Mouse (Mus musculus): ENCODE data around the gene Slc16a1. TPM values are rescaled to one million over a fixed set of nuclear protein-coding genes. Genes with fewer than 3 reads are reported as not detected.
A peak's percentile ranks its signal among the peaks of the same experiment; 100 is the strongest.

Slc16a1 gene
- polyA plus RNA-seq, 1 experiment from 2014 or later, result 35.6 TPM

DNA sequence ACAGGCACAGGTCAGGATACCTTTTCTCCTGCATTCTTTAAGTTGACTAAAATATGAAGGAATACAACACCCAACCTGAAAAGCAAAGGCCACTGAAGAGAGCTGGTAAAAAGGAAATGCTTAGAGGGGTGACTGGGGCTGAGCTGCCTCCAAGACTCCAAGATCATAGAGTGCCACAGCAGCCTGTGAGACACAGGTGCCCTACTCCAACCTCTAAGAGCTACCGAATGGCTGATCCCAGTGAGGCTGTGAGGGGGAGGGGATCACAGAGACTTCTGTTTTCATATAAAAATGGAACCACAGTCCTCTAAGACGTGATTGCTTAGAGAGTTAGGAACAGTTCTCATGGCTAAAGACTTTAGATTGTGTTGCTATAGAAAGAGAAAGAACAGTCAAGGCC lies 23.3 kb upstream of the Slc16a1 start:
- H3K4me1 ChIP-seq, result no peaks in the 10 kb centered on the region
- WGBS, result 73% methylated on average over 2 of the region's 2 CpGs

DNA sequence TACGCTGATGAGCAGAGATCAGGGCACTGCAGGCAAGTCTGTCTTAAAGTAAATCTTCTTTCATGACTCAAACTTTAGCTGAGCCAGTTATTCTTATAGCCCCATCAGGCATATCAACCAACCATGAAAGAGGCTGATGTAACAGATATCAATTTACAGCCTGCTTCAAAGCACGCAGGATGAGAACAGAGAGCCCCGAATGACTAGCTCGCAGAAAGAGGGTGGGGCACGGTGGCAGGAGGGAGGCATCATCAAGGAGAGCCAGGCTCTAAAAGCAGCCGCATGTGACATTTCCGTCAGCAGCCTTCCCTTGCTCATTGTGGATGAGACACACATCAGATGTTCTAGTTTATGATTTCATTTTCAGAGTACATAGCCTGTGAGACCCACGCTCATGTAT lies 22.3 kb upstream of the Slc16a1 start:
- Histone ChIP-seq H3K27ac (no peak overlapping the region), H3K27me3 (replicated peaks) (no peaks in the 10 kb centered on the region), H3K4me2 (no peak overlapping the region), H3K4me1 (no peaks in the 10 kb centered on the region), H3K9me3 (no peaks in the 10 kb centered on the region), H3K36me3 (no peaks in the 10 kb centered on the region), H3K4me3 (replicated peaks) (no peak overlapping the region), H3K9ac (no peak overlapping the region)
- no peak for ATAC-seq (ENCODE audit: insufficient read depth, low FRiP score, low read depth)
- 36% methylated on average over 8 of the region's 8 CpGs for WGBS

More for the DNA sequence above, 23.3 kb upstream of the Slc16a1 start:
- no peaks in the 10 kb centered on the region for H3K36me3 ChIP-seq
- no peak overlapping the region for H3K4me3 ChIP-seq (replicated peaks)
- no peak overlapping the region for H3K9ac ChIP-seq
- no peak overlapping the region for H3K4me2 ChIP-seq
- no peaks in the 10 kb centered on the region for H3K9me3 ChIP-seq
- H3K27me3 ChIP-seq (replicated peaks), result no peaks in the 10 kb centered on the region
- ATAC-seq (ENCODE audit: insufficient read depth, low FRiP score, low read depth), result no peak
- no peak overlapping the region for H3K27ac ChIP-seq

DNA sequence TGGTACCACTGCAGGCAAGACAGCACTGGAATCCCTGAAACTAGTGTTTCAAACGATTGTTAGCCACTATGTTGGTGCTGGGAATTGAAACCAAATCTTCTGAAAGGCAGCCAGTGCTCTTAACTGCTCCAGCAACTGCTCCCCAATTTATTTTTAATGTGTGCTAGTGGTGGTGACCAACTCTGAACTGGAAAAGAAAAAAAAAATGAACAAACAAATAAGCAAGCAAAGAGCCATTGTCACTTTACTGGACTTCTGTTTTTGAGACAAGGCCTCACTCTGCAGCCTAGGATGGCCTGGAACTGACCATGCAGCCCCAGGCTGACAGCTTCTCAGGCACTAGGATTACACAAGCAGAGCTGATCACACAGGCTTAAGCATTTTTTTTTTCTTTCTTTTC lies 16.6 kb upstream of the Slc16a1 start:
- H3K9ac ChIP-seq, result no peak overlapping the region
- no peak overlapping the region for H3K4me2 ChIP-seq
- no peaks in the 10 kb centered on the region for H3K27me3 ChIP-seq (replicated peaks)
- no peak for ATAC-seq (ENCODE audit: insufficient read depth, low FRiP score, low read depth)
- no peaks in the 10 kb centered on the region for H3K9me3 ChIP-seq
- no peak overlapping the region for H3K27ac ChIP-seq
- H3K4me3 ChIP-seq (replicated peaks), result no peak overlapping the region
- H3K4me1 ChIP-seq, result no peaks in the 10 kb centered on the region
- H3K36me3 ChIP-seq, result no peaks in the 10 kb centered on the region
- WGBS, result 53% methylated on average over 1 of the region's 1 CpGs

DNA sequence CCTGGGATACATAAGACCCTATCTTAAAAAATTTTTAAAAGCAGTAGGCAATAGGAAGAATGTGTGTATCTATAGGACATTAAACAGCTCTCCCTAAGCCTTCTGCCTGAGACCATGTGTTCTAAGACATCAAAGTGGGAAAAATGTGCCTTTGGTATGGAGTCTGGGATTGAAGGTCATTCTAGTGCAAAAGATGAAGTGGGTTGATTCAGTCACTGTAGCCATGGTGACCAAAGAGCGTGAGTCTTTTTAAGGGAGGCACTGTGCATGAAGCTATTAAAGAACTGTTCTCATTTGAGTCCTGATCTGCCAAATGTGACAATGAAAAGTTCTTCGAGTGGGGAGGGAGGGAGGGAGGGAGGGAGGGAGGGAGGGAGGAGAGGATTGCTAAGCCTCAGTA lies 8.7 kb upstream of the Slc16a1 start:
- H3K4me1 ChIP-seq, result no peaks in the 10 kb centered on the region
- H3K27ac ChIP-seq, result no peak overlapping the region
- ATAC-seq (ENCODE audit: insufficient read depth, low FRiP score, low read depth), result no peak
- no peaks in the 10 kb centered on the region for H3K27me3 ChIP-seq (replicated peaks)
- no peaks in the 10 kb centered on the region for H3K36me3 ChIP-seq
- no peak overlapping the region for H3K4me3 ChIP-seq (replicated peaks)
- 74% methylated on average over 2 of the region's 2 CpGs for WGBS
- H3K9ac ChIP-seq, result no peak overlapping the region
- H3K4me2 ChIP-seq, result no peak overlapping the region
- no peaks in the 10 kb centered on the region for H3K9me3 ChIP-seq

DNA sequence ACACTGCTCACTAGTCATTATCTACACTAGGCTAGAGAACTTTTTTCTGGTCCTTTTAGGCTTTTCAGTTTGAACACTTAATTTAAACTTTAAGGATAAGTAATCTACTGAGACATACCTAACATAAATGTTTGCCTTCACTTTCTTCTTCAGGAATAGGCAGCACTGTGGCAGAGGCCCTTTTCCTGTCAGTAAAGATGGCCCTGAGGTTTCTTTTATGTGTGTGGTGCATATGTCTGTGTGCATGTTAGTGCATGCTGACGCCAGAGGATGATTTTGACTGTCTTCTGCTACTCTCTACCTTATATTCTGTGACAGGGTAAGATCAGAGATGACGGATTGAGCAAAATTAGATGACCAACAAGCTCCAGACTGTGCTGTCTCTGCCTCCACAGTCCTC lies 7.5 kb upstream of the Slc16a1 start:
- Histone ChIP-seq H3K4me3 (replicated peaks) (no peak overlapping the region), H3K4me2 (no peak overlapping the region), H3K36me3 (no peaks in the 10 kb centered on the region), H3K27me3 (replicated peaks) (no peaks in the 10 kb centered on the region), H3K9ac (no peak overlapping the region), H3K9me3 (no peaks in the 10 kb centered on the region), H3K27ac (no peak overlapping the region), H3K4me1 (no peaks in the 10 kb centered on the region)
- WGBS, result 80% methylated on average over 2 of the region's 2 CpGs
- ATAC-seq (ENCODE audit: insufficient read depth, low FRiP score, low read depth), result no peak

DNA sequence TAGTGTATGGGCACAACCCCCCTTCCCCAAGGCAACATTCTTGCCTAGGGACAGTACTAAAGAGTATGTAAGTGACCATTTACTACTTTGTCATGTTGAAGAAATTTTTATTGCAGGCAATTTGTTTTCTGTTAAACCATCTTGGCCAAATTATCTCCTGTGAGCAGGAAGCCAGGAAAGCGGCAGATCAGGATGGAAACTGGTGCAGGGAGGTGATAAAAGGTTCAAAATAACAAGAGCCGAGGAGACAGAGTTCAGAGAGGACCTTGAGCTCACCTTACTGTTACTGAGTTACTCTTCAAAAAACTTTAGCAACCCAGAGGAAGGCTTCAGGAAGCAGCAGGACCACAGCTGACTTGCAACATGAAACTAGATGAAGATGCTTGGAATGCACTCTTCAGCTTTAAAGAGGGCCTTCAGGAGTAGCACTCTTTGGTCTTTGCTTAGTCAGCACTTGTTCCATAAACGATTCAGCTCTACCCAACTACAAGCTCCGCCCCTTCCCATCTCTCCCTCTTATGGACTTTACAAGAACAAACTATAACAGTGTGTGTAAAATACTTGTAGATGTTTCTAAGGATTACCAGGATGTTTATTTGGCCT lies 5.8 kb upstream of the Slc16a1 start:
- Histone ChIP-seq H3K27me3 (replicated peaks) (no peaks in the 10 kb centered on the region), H3K36me3 (no peaks in the 10 kb centered on the region), H3K9me3 (no peaks in the 10 kb centered on the region), H3K4me3 (replicated peaks) (no peak overlapping the region), H3K4me1 (no peaks in the 10 kb centered on the region), H3K27ac (no peak overlapping the region), H3K4me2 (no peak overlapping the region), H3K9ac (no peak overlapping the region)
- 70% methylated on average over 4 of the region's 4 CpGs for WGBS
- ATAC-seq (ENCODE audit: insufficient read depth, low FRiP score, low read depth), result peak; percentile 63; the same call in 1 of the 2 replicates

DNA sequence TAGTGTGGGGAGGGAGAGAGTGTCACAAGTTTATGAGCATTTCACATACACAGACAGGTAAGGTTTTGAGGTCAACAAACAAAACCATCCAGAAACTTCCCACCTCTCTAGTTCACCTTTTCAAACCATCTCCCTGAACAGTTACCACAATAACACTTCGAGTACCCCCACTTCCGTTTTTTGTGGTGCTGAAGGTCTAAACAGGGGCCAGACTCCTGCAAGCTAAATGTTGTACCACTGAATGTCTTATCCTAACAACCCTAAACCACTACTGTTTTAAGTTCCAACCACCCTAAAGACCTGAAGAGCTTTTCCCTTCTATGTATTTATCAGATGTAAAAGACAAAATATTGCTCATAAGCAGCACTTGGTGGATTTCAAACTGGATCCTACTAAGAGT lies 2.0 kb upstream of the Slc16a1 start:
- no peak for ATAC-seq (ENCODE audit: insufficient read depth, low FRiP score, low read depth)
- 81% methylated on average over 2 of the region's 2 CpGs for WGBS
- Histone ChIP-seq H3K27me3 (replicated peaks) (no peaks in the 10 kb centered on the region), H3K27ac (no peak overlapping the region), H3K4me2 (no peak overlapping the region), H3K4me3 (replicated peaks) (no peak overlapping the region), H3K9me3 (no peaks in the 10 kb centered on the region), H3K36me3 (no peaks in the 10 kb centered on the region), H3K4me1 (0 out of 2 replicates have a peak, but pooled peaks cover 3% of the 10 kb centered on the region), H3K9ac (no peak overlapping the region)

DNA sequence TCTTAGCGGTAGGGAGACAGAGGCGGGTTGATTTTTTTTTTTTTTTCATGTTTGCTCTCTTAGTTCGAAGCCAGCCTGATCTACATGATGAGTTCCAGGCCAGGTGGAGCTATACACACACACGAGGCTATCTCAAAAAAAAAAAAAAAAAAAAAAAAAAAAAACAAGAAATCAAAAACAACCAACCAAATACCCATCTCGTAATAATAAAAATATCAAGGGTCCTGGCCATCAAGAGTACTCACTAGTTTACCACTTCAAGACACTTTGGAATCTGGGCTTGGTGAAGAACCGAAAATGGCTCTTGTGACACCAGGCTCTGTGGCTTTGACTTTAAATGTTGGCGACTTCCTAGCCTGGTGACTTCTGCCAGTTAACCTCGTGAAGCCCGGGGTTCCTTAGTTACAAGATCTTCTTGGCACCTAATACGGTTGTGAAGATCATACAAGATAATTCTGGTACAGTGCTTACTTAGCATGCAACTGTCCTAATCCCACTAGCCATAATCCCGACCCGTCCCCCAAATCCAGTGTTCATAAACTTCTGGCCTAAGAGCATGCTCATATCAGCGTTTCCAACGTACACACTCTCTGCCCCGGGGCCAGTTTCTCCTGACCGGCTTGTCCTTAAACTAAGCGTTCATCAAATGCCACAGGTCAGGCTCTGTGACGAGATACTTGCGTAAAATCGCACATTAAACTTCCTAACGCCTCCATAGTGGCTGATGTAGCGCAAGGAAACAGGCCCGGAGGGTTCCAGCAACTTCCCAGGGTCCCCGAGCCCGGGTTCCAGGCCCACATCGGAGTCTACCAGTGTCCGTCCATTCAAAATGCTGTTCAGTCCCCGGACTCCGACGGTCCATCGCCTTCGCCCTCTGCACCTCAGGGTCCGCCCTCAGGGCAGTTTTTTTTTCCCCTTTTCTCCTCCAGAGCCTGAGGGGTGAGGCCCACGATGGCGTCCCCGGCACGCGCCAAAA lies 753 bp upstream of the Slc16a1 start:
- no peak; the same call in 1 of the 2 replicates for ATAC-seq (ENCODE audit: insufficient read depth, low FRiP score, low read depth)
- H3K27me3 ChIP-seq (replicated peaks), result no peaks in the 10 kb centered on the region
- 12% methylated on average over 38 of the region's 38 CpGs for WGBS

DNA sequence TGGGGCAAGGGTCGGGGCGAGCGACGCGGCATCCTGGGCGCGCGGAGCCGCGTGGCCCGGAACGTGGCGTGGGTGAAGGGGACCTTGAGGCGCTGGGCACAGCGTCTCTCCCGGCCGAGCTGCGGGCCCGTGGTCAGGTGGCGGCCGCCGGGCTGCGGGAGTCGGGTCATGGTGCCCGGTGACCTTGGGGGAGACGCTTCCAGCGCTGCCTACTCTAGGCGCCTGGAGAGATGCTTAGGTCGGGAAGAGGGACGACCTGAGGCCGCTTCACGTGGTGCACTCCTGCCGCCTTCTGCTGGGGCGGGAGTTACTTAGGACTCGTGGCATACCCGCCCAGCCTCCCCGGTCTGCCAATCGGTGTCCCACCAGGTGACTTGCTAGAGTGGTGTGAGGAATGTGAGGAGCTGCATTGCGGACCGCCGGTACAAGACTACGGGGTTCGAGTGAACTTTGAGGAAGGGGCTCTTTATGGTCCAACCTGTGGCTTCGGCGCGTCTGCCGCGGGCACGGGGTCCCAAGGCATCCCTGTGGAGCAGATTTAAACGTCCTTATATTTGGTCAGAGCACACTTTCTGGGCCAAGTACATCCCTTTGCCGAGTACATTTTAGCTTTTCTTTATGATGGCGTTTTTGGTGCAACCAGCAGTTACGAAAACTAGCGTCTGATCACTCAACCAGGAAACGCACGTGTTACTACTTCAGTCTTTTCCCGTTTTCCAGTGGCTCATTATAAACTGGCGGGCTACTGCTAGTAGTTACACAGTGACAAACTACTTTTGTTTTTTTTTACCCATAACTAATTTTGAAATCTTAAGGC lies 672 bp downstream of the Slc16a1 start:
- ATAC-seq (ENCODE audit: insufficient read depth, low FRiP score, low read depth), result peak; percentile 79

More for the DNA sequence above, 753 bp upstream of the Slc16a1 start:
- H3K4me1 ChIP-seq, result 0 out of 2 replicates have a peak, but pooled peaks cover 3% of the 10 kb centered on the region
- no peaks in the 10 kb centered on the region for H3K36me3 ChIP-seq
- H3K4me3 ChIP-seq (replicated peaks), result peak overlapping the region; percentile 76
- H3K4me2 ChIP-seq, result peak overlapping the region; percentile 96
- H3K9me3 ChIP-seq, result no peaks in the 10 kb centered on the region
- H3K27ac ChIP-seq, result peak overlapping the region; percentile 52; the same call in 1 of the 2 replicates
- H3K9ac ChIP-seq, result peak overlapping the region; percentile 78

DNA sequence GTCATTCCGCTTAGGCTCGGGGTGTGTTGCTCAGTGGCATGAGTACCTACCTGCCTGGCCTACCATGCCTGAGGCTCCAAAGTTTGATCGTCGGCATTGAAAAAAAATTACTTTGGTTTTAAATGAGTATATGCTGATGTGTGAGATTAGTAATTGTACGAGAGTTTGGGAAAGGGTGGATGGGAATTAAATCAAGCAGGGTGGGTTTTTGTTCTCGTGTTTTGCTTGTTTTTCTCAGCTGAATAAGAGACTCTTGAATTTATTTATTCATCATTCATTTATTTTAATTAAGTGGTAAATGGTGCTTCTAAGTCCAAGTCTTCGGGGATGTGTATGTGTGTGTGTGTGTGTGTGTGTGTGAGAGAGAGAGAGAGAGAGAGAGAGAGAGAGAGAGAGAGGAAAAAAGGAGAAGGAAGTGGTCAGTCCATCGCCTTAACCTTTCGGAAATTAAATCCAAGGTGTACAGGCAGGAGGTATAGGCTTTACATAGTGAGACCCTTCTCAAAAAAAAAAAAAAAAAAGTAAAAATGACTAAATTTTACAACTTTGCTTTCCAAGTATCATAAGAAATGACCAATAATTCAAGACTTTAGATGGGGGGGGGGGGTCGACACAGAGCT lies 1.4 kb downstream of the Slc16a1 start:
- H3K27me3 ChIP-seq (replicated peaks), result no peaks in the 10 kb centered on the region
- H3K9ac ChIP-seq, result no peak overlapping the region
- no peaks in the 10 kb centered on the region for H3K9me3 ChIP-seq
- no peak overlapping the region for H3K27ac ChIP-seq
- H3K4me3 ChIP-seq (replicated peaks), result peak overlapping the region; percentile 76
- H3K36me3 ChIP-seq, result no peaks in the 10 kb centered on the region
- WGBS, result 24% methylated on average over 10 of the region's 10 CpGs
- ATAC-seq (ENCODE audit: insufficient read depth, low FRiP score, low read depth), result no peak
- H3K4me1 ChIP-seq, result 0 out of 2 replicates have a peak, but pooled peaks cover 3% of the 10 kb centered on the region
- peak overlapping the region; percentile 96 for H3K4me2 ChIP-seq

More for the DNA sequence above, 672 bp downstream of the Slc16a1 start:
- Histone ChIP-seq H3K27me3 (replicated peaks) (no peaks in the 10 kb centered on the region), H3K4me1 (0 out of 2 replicates have a peak, but pooled peaks cover 3% of the 10 kb centered on the region), H3K9ac (peak overlapping the region; percentile 78), H3K27ac (peak overlapping the region; percentile 32), H3K9me3 (no peaks in the 10 kb centered on the region), H3K4me3 (replicated peaks) (peak overlapping the region; percentile 76), H3K36me3 (no peaks in the 10 kb centered on the region), H3K4me2 (peak overlapping the region; percentile 96)
- WGBS, result under 1% methylated on average over 58 of the region's 58 CpGs

DNA sequence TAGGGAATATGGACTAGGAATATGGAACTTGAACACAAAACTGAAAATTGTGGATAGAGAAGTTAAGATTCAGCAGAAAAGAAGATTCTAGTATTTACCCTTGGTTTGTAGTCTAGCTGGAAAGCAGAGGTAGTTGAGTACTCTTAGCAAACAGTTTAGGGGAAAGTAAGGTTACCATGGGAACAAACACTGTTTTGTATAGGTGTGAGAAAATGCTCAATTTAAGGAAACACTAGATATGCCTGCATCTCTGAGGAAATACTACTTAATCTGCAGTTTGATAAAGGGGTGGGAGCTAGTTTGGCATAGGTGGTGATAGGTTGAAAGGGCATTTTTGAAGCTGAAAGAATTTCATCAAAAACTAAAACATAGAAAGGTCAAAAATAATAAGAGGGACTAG lies 2.4 kb downstream of the Slc16a1 start:
- Histone ChIP-seq H3K4me3 (replicated peaks) (no peak overlapping the region), H3K9ac (no peak overlapping the region), H3K9me3 (no peaks in the 10 kb centered on the region), H3K4me1 (0 out of 2 replicates have a peak, but pooled peaks cover 3% of the 10 kb centered on the region), H3K27ac (no peak overlapping the region), H3K4me2 (peak overlapping the region; percentile 96; the same call in 1 of the 2 replicates), H3K27me3 (replicated peaks) (no peaks in the 10 kb centered on the region), H3K36me3 (no peaks in the 10 kb centered on the region)
- no peak for ATAC-seq (ENCODE audit: insufficient read depth, low FRiP score, low read depth)

All from stomach, embryonic 15.5 days (tissue).